Mouse (Mus musculus) embryonic facial prominence, embryonic 13.5 days (tissue): ENCODE results near the gene Pigu. TPM values are rescaled to one million over a fixed set of nuclear protein-coding genes. Genes with fewer than 3 reads are reported as not detected.

Experiments used
- ATAC-seq: fragments of 200-750 bp; cut with Nextera tagmentation; 2 replicates; pipeline ENCODE4 v1.8.0; 2017; ENCODE audit warnings: low read depth; ENCODE audit not compliant: insufficient number of reproducible peaks, insufficient read depth, low FRiP score, low TSS enrichment
- H3K27ac ChIP-seq: fragments of 300-500 bp; sonication (generic); 2 replicates; pipeline ENCODE4 v1.5.1; 2015; ENCODE audit warnings: moderate library complexity, mild to moderate bottlenecking, inconsistent platforms
- H3K27me3 ChIP-seq: fragments of 300-500 bp; sonication (generic); 2 replicates; pipeline ENCODE4 v1.6.1; 2015; ENCODE audit warnings: mild to moderate bottlenecking, inconsistent platforms
- H3K36me3 ChIP-seq: fragments of 300-500 bp; sonication (generic); 2 replicates; pipeline ENCODE4 v1.6.1; 2015; ENCODE audit warnings: mild to moderate bottlenecking, inconsistent platforms
- H3K4me1 ChIP-seq: fragments of 300-500 bp; sonication (generic); 2 replicates; pipeline ENCODE4 v1.6.1; 2015; ENCODE audit warnings: inconsistent platforms
- H3K4me2 ChIP-seq: fragments of 300-500 bp; sonication (generic); 2 replicates; pipeline ENCODE4 v1.6.1; 2015; ENCODE audit warnings: moderate library complexity, mild to moderate bottlenecking, inconsistent platforms
- H3K4me3 ChIP-seq: fragments of 300-500 bp; sonication (generic); 2 replicates; pipeline ENCODE4 v1.5.1; 2015; ENCODE audit warnings: mild to moderate bottlenecking, inconsistent platforms
- H3K9ac ChIP-seq: fragments of 300-500 bp; sonication (generic); 2 replicates; pipeline ENCODE4 v1.6.1; 2015; ENCODE audit warnings: mild to moderate bottlenecking, inconsistent platforms
- H3K9me3 ChIP-seq: fragments of 300-500 bp; sonication (generic); 2 replicates; pipeline ENCODE4 v1.6.1; 2016; ENCODE audit warnings: inconsistent platforms
- WGBS: fragments of 180-500 bp; shearing (Covaris S2); methylation state at CpG from one replicate; pipeline ENCODE4 v1.1.7; 2015; ENCODE audit warnings: mixed read lengths; 5-methylcytosine and 5-hydroxymethylcytosine counted together
- polyA plus RNA-seq: library from polyadenylated mRNA; unstranded; fragments of >200 nt; fragmentation: Nextera tagmentation; extraction: Ambion mirVana; gene quantifications from 2 replicates; pipeline ENCODE4 v1.2.1, GENCODE M21; 2015

Gene Pigu
- polyA plus RNA-seq, 1 experiment from 2014 or later = 48.0 TPM

DNA sequence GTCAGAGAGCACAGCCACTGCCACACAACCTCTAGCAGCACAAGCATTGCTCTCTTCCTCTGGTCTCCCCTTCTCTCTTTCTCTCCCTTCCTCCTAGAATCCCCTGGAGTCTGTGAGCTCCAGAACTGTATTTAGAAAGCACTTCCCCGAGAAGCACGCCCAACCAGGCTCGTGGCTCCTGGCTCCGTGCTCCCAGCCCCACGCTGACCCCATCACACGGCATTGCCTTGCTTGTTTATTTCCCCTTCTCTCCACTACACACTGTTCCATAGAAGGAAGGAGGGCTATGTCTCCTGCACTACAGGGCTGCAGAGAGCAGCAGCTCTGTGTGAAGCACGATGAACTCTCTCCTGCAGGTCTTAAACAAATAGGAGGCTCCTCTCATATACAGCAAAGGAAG is 72.6 kb downstream of the Pigu start:
- H3K36me3 ChIP-seq = peaks cover 39% of the 10 kb centered on the region
- H3K27ac ChIP-seq = no peak overlapping the region
- no peak overlapping the region for H3K9ac ChIP-seq
- 90% methylated on average over 7 of the region's 7 CpGs for WGBS
- peaks cover 6% of the 10 kb centered on the region for H3K4me1 ChIP-seq
- no peaks in the 10 kb centered on the region for H3K27me3 ChIP-seq
- no peak overlapping the region for H3K4me3 ChIP-seq
- H3K4me2 ChIP-seq = no peak overlapping the region
- no peak for ATAC-seq
- H3K9me3 ChIP-seq = no peaks in the 10 kb centered on the region

DNA sequence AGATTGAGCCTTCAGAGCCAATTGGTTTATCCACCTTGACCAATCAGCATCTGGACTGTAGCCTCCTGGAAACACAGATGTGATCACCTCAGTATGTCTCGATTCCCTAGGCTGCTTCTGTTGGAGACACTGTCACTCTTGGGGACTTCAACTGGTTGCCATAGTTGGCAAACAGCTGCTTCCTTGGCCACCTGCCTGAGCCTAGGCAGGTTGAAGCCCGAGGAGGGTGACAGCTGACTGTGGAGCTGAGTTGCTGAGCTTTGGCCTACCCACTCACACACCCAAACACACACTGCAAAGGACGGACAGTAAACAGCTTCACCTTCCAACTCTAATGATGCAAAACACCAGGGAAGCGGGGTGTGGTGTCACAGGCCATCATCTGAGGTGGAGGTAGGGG is 73.4 kb downstream of the Pigu start:
- Histone ChIP-seq H3K27ac (no peak overlapping the region), H3K27me3 (no peaks in the 10 kb centered on the region), H3K9ac (no peak overlapping the region), H3K36me3 (peaks cover 46% of the 10 kb centered on the region), H3K4me2 (no peak overlapping the region), H3K4me3 (no peak overlapping the region), H3K9me3 (no peaks in the 10 kb centered on the region), H3K4me1 (peaks cover 6% of the 10 kb centered on the region)
- WGBS = 86% methylated on average over 4 of the region's 4 CpGs
- ATAC-seq = no peak

- Histone ChIP-seq H3K36me3 (peaks cover 49% of the 10 kb centered on the region), H3K4me1 (peaks cover 19% of the 10 kb centered on the region), H3K27ac (no peak overlapping the region), H3K27me3 (no peaks in the 10 kb centered on the region), H3K4me3 (no peak overlapping the region), H3K4me2 (no peak overlapping the region), H3K9me3 (no peaks in the 10 kb centered on the region), H3K9ac (no peak overlapping the region)
- ATAC-seq = no peak
- 64% methylated on average over 2 of the region's 2 CpGs for WGBS
Observed at GRCm38 (mm10) chr2:155280116-155280515, 77.1 kb downstream of the Pigu start.

GRCm38 (mm10) chr2:155279163-155279562 is 78.1 kb downstream of the Pigu start:
- H3K27me3 ChIP-seq = no peaks in the 10 kb centered on the region
- H3K9ac ChIP-seq = no peak overlapping the region
- H3K9me3 ChIP-seq = no peaks in the 10 kb centered on the region
- 95% methylated on average over 4 of the region's 4 CpGs for WGBS
- no peak overlapping the region for H3K4me3 ChIP-seq
- H3K27ac ChIP-seq = no peak overlapping the region
- H3K36me3 ChIP-seq = peaks cover 41% of the 10 kb centered on the region
- H3K4me1 ChIP-seq = peaks cover 19% of the 10 kb centered on the region
- no peak for ATAC-seq
- H3K4me2 ChIP-seq = no peak overlapping the region

DNA sequence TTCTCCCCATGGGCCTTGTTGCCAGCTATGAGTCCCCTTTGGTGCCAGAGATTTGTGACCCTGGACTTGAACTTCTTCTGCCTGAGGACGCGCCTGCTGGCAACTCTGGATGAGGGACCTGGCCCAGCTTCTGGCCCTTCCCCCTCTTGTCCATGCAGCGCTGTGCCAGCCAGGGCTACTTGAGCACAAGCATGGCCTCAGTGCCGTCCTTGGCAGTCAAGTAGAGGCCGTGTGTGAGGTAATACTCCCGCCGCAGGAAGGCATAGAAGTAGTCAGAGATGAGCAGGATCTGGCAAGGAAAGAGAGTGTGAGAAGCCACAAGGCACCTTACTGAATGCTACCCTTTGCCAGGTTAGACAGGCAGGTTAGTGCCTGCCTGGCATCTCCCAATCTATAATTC is 78.9 kb downstream of the Pigu start:
- H3K9me3 ChIP-seq = no peaks in the 10 kb centered on the region
- no peaks in the 10 kb centered on the region for H3K27me3 ChIP-seq
- H3K4me3 ChIP-seq = no peak overlapping the region
- no peak overlapping the region for H3K27ac ChIP-seq
- H3K4me2 ChIP-seq = no peak overlapping the region
- H3K36me3 ChIP-seq = peaks cover 33% of the 10 kb centered on the region
- no peak overlapping the region for H3K9ac ChIP-seq
- ATAC-seq = no peak
- peaks cover 19% of the 10 kb centered on the region for H3K4me1 ChIP-seq
- WGBS = 90% methylated on average over 7 of the region's 7 CpGs

DNA sequence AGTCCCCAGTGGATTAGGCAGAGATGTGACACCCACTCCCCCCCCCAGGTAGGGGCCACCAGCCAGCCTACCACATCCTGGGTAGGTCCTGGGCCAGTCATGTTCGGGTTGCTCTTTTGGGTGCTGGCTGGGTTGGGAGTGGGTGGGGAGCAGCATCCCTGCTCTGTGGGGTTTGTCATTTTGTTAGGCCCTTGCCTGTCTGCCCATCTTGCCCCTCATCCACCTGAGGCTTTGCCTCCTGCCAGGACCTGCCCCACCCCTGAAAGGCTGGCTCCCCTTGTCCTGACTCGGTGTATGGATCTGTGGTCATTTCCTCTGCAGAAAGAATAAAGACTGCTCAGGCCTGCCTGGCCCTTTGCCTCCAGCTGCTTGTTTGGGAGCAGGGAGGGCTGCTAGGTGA is 79.5 kb downstream of the Pigu start:
- ATAC-seq = no peak
- peaks cover 28% of the 10 kb centered on the region for H3K36me3 ChIP-seq
- H3K27ac ChIP-seq = 0 out of 2 replicates have a peak overlapping the region, but pooled peaks have one; percentile 87
- H3K9ac ChIP-seq = peak overlapping the region; percentile 93
- peak overlapping the region; percentile 94 for H3K4me3 ChIP-seq
- H3K4me1 ChIP-seq = peaks cover 19% of the 10 kb centered on the region
- no peaks in the 10 kb centered on the region for H3K9me3 ChIP-seq
- H3K27me3 ChIP-seq = no peaks in the 10 kb centered on the region
- 82% methylated on average over 2 of the region's 2 CpGs for WGBS
- peak overlapping the region; percentile 67 for H3K4me2 ChIP-seq

DNA sequence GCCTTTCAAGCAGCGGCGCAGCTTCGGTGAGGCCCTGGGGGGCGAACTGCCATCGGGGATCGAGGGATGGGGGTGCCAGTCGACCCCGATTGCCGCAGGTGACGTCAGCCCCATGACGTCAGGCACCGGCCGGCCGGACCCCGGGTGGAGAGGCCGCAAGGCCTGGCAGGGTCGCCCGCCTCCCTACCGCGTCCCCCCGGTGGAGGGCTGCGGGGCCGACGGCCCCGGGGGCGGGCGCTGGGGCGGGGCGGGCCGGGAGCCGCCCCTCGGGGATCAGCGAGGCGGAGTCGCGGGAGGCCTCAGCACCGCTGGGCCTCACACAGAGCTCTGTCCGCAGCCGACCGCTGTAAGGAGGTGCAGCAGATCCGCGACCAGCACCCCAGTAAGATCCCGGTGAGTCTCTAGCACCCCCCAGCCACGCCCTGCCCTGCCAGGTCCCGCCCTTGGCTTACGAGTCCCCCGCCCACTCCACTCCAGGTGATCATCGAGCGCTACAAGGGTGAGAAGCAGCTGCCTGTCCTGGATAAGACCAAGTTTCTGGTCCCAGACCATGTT is 80.5 kb downstream of the Pigu start:
- under 1% methylated on average over 48 of the region's 49 CpGs for WGBS
- Histone ChIP-seq H3K27me3 (no peaks in the 10 kb centered on the region), H3K9ac (peak overlapping the region; percentile 93), H3K36me3 (peaks cover 28% of the 10 kb centered on the region), H3K4me1 (peaks cover 19% of the 10 kb centered on the region), H3K4me3 (peak overlapping the region; percentile 94), H3K4me2 (peak overlapping the region; percentile 67), H3K27ac (peak overlapping the region; percentile 87), H3K9me3 (no peaks in the 10 kb centered on the region)
- peak; percentile 80 for ATAC-seq

GRCm38 (mm10) chr2:155276195-155276594 is 81.0 kb downstream of the Pigu start, which contains the start of gene Map1lc3a:
Gene Map1lc3a (plus strand): TSS chr2:155276297.
- H3K27ac ChIP-seq = peak within 1 kb of the TSS; percentile 87
- peak within 1 kb of the TSS; percentile 67 for H3K4me2 ChIP-seq
- H3K9me3 ChIP-seq = no peaks in the 10 kb centered on the region
- peaks cover 19% of the 10 kb centered on the region for H3K4me1 ChIP-seq
- H3K4me3 ChIP-seq = peak within 1 kb of the TSS; percentile 94
- peak within 1 kb of the TSS; percentile 93 for H3K9ac ChIP-seq
- peaks cover 28% of the 10 kb centered on the region for H3K36me3 ChIP-seq
- no peaks in the 10 kb centered on the region for H3K27me3 ChIP-seq
- peak; percentile 88 for ATAC-seq
- under 1% methylated on average over 47 of the region's 47 CpGs for WGBS

- no peaks in the 10 kb centered on the region for H3K9me3 ChIP-seq
- 88% methylated on average over 8 of the region's 8 CpGs for WGBS
Observed at GRCm38 (mm10) chr2:155273603-155274002, 83.6 kb downstream of the Pigu start.

DNA sequence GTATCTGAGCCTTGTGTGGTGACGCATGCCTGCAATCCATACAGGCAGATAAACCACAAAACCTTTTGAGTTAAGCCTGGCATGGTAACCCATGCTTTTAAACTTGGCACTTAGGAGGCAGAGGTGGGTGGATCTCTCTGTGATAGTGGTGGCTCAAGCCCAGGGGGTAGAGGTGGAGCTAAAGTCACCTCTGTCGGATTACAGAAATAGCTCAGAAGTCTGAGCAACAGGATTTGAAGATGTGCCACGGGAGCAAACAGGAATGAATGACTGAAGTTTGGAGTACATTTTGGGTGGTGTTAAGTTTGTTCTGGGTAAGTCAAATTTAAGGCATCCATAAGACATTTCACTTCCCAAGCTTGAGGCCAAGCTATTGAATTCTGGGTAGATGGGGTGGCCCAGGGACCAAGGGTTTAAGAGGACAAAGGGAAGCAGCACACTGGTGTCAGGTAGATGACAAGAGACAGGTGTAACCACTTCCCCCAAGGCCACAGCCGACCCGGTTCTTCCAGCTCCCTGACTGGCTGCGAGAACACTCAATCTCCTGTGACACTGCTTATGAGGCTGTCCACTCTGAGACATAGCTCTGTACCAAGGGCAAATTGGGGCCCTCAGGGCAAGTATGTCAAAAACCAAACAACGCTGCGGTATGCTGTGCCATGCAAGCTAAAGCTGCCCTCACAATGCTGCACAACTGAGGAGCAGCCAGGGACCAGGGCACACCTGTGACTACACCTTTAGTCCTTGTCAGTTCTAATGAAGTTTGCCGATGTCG is 84.6 kb downstream of the Pigu start:
- WGBS = 61% methylated on average over 10 of the region's 10 CpGs
- ATAC-seq = no peak
- Histone ChIP-seq H3K4me2 (no peak overlapping the region), H3K27ac (no peak overlapping the region), H3K9ac (no peak overlapping the region), H3K4me1 (peaks cover 13% of the 10 kb centered on the region), H3K27me3 (no peaks in the 10 kb centered on the region), H3K9me3 (no peaks in the 10 kb centered on the region), H3K4me3 (no peak overlapping the region), H3K36me3 (0 out of 2 replicates have a peak, but pooled peaks cover 3% of the 10 kb centered on the region)

More at GRCm38 (mm10) chr2:155273603-155274002, 83.6 kb downstream of the Pigu start:
- no peak for ATAC-seq
- H3K4me1 ChIP-seq = peaks cover 13% of the 10 kb centered on the region
- no peak overlapping the region for H3K4me2 ChIP-seq
- no peaks in the 10 kb centered on the region for H3K27me3 ChIP-seq
- H3K4me3 ChIP-seq = no peak overlapping the region
- H3K9ac ChIP-seq = no peak overlapping the region
- no peak overlapping the region for H3K27ac ChIP-seq
- H3K36me3 ChIP-seq = peaks cover 13% of the 10 kb centered on the region

GRCm38 (mm10) chr2:155271957-155272356 is 85.3 kb downstream of the Pigu start:
- no peaks in the 10 kb centered on the region for H3K27me3 ChIP-seq
- H3K9ac ChIP-seq = no peak overlapping the region
- ATAC-seq = no peak
- H3K27ac ChIP-seq = no peak overlapping the region
- no peak overlapping the region for H3K4me3 ChIP-seq
- WGBS = 85% methylated on average over 6 of the region's 6 CpGs
- H3K36me3 ChIP-seq = no peaks in the 10 kb centered on the region
- H3K4me1 ChIP-seq = peaks cover 7% of the 10 kb centered on the region
- H3K9me3 ChIP-seq = no peaks in the 10 kb centered on the region
- H3K4me2 ChIP-seq = no peak overlapping the region

GRCm38 (mm10) chr2:155266896-155267295 is 90.3 kb downstream of the Pigu start:
- ATAC-seq = no peak
- H3K27ac ChIP-seq = no peak overlapping the region
- no peak overlapping the region for H3K4me2 ChIP-seq
- no peaks in the 10 kb centered on the region for H3K36me3 ChIP-seq
- H3K4me1 ChIP-seq = no peaks in the 10 kb centered on the region
- no peak overlapping the region for H3K4me3 ChIP-seq
- no peak overlapping the region for H3K9ac ChIP-seq
- no peaks in the 10 kb centered on the region for H3K9me3 ChIP-seq
- WGBS = 86% methylated on average over 5 of the region's 5 CpGs
- H3K27me3 ChIP-seq = no peaks in the 10 kb centered on the region
